Mouse (Mus musculus): ENCODE measurements around the gene Cep78.

The Cep78 gene

DNA sequence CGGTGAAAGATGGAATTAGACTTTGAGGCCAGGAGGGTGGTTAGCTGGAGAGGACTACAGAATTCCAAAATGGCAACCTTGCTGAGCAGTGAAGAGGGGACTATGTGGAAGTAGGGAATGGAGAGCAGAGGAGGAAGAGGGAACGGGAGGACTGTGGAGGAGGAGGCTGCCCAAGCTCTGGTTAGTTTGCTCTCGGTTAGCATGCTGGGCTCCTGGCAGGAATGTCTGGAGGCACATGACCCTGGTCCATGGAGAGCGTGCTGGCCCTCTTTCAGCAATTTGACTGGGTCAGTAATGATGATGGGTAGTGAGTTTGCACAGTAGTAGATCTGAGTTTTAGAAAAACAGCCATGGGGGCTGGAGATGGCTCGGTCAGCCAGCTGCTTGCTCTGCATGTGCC is 76.8 kb downstream of the Cep78 start:
- DNase-seq (ENCODE audit: low spot score in 2 of 2): no peak

Data from urinary bladder, adult 18-20 months (tissue).